Mouse (Mus musculus) c-Kit-positive CD71-negative TER-119-negative erythroid progenitor cells, embryonic 14.5 days (primary cell): ENCODE results near the gene Setd4.

Source experiments
- DNase-seq: peaks from one replicate; pipeline ENCODE4 v3.0.0-alpha.2; 2013; ENCODE audit warnings: low read depth

The Setd4 gene

GRCm38 (mm10) chr16:93591450-93592430, 12.1 kb downstream of the Setd4 start:
- DNase-seq, result no peak

- no peak for DNase-seq
Observed at GRCm38 (mm10) chr16:93590915-93591314, 12.9 kb downstream of the Setd4 start.

GRCm38 (mm10) chr16:93588281-93588680, 15.6 kb downstream of the Setd4 start:
- DNase-seq, result no peak

GRCm38 (mm10) chr16:93586382-93586781, 17.5 kb downstream of the Setd4 start:
- peak; percentile 49 for DNase-seq

- DNase-seq, result peak; percentile 34
Observed at GRCm38 (mm10) chr16:93585703-93586205, 18.1 kb downstream of the Setd4 start.

- no peak for DNase-seq
Observed at GRCm38 (mm10) chr16:93584976-93585702, 18.7 kb downstream of the Setd4 start.

- no peak for DNase-seq
Observed at GRCm38 (mm10) chr16:93581125-93581524, 22.7 kb downstream of the Setd4 start.

- no peak for DNase-seq
Observed at GRCm38 (mm10) chr16:93578346-93579005, 25.4 kb downstream of the Setd4 start.

- peak; percentile 69 for DNase-seq
Observed at GRCm38 (mm10) chr16:93576412-93577082, 27.3 kb downstream of the Setd4 start.

GRCm38 (mm10) chr16:93575574-93575973, 28.3 kb downstream of the Setd4 start:
- DNase-seq, result no peak

GRCm38 (mm10) chr16:93574521-93575191, 29.2 kb downstream of the Setd4 start:
- DNase-seq, result no peak

- no peak for DNase-seq
Observed at GRCm38 (mm10) chr16:93573434-93573833, 30.4 kb downstream of the Setd4 start.

- DNase-seq, result no peak
Observed at GRCm38 (mm10) chr16:93572383-93572782, 31.5 kb downstream of the Setd4 start.

- no peak for DNase-seq
Observed at GRCm38 (mm10) chr16:93558499-93558898, 45.4 kb downstream of the Setd4 start.

GRCm38 (mm10) chr16:93557646-93558045, 46.2 kb downstream of the Setd4 start:
- DNase-seq, result no peak

- DNase-seq, result no peak
Observed at GRCm38 (mm10) chr16:93552686-93553513, 51.0 kb downstream of the Setd4 start.

- no peak for DNase-seq
Observed at GRCm38 (mm10) chr16:93549287-93549686, 54.6 kb downstream of the Setd4 start.

- no peak for DNase-seq
Observed at GRCm38 (mm10) chr16:93548045-93548444, 55.8 kb downstream of the Setd4 start.

GRCm38 (mm10) chr16:93547122-93547521, 56.7 kb downstream of the Setd4 start:
- DNase-seq, result no peak

- DNase-seq, result no peak
Observed at GRCm38 (mm10) chr16:93546354-93546965, 57.4 kb downstream of the Setd4 start.
